8 mouse cellular contexts compared by ENCODE assay signal in the genomic region with DNA sequence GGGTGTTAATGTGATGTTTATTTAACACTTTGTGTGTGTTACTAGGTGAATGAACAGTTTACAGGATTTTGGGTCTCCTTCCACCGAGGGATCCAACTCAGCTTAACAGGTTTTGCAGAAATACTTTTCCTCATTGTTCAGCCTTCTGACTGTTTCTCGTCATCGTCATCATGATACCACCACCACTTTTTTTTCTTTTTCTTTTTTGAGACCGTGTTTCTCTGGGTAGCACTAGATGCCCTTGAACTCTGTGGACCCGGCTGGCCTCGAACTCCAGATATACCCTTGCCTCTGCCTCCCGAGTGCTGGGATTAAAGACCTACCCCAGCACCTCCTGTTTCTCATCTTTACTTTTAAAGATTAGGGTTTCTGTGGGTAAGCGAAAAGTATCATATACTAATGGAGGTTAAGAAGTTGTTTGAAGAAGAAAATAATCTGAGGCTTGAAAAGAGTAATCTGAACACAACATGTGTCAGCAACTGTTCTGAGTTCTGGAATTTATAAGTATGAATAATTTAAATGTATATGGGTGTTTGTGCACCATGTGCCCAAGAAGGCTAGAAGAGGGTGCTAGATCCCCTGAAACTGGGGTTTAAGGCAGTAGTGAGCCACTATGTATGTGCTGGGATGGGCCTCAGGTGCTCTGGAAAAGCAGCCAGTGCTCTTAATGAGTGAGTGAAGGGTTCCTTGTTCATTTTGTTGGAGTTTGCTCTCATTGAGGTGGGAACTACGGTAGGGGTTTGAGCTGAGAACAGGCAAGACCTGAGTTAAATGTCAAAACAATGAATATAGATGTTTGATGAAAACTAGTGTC. TPM values are rescaled to one million over a fixed set of nuclear protein-coding genes. Genes with fewer than 3 reads are reported as not detected.
DNase-seq lines count a peak whose midpoint lies in the region; ATAC-seq and TF ChIP-seq lines count a peak whose summit lies in the region.

No protein-coding gene starts in this region.

- no peak for ATAC-seq in heart, embryonic 13.5 days (ENCODE audit: extremely low read depth, insufficient number of reproducible peaks, low FRiP score, low TSS enrichment)
- no peak for ATAC-seq in heart, postnatal 0 days (ENCODE audit: insufficient read depth, low read depth)

- no peak for TF ChIP-seq EP300 in heart, postnatal 0 days (IDR thresholded peaks at IDR 0.05; ENCODE audit: low read depth)

- no peaks in the 10 kb centered on the region for H3K9me3 ChIP-seq in heart, embryonic 13.5 days
- no peaks in the 10 kb centered on the region for H3K9me3 ChIP-seq in heart, postnatal 0 days (replicated peaks; ENCODE audit: control insufficient read depth, low read length)
- no peaks in the 10 kb centered on the region for H3K9me3 ChIP-seq in midbrain, embryonic 10.5 days (replicated peaks)

- peaks cover 49% of the 10 kb centered on the region for H3K4me1 ChIP-seq in heart, embryonic 13.5 days
- peaks cover 20% of the 10 kb centered on the region for H3K4me1 ChIP-seq in heart, postnatal 0 days (ENCODE audit: control insufficient read depth, insufficient read depth)
- peaks cover 50% of the 10 kb centered on the region for H3K4me1 ChIP-seq in midbrain, embryonic 10.5 days

- H3K27me3 ChIP-seq in heart, embryonic 13.5 days (replicated peaks) = no peaks in the 10 kb centered on the region
- H3K27me3 ChIP-seq in heart, postnatal 0 days (ENCODE audit: control insufficient read depth, insufficient read depth, low read length) = no peaks in the 10 kb centered on the region
- H3K27me3 ChIP-seq in midbrain, embryonic 10.5 days (ENCODE audit: low read depth, poor library complexity, severe bottlenecking) = no peaks in the 10 kb centered on the region

- peak overlapping the region; percentile 99 for H3K27ac ChIP-seq in heart, embryonic 13.5 days (replicated peaks)
- peak overlapping the region; percentile 100 for H3K27ac ChIP-seq in heart, postnatal 0 days (ENCODE audit: low read depth)
- H3K27ac ChIP-seq in midbrain, embryonic 10.5 days (replicated peaks) = peak overlapping the region; percentile 97

- peak overlapping the region; percentile 92 for H3K9ac ChIP-seq in heart, embryonic 13.5 days
- H3K9ac ChIP-seq in heart, postnatal 0 days (replicated peaks; ENCODE audit: low read depth, low read length) = peak overlapping the region; percentile 87; the same call in 1 of the 2 replicates

- DNase-seq in heart, adult 8-10 months (ENCODE audit: low spot score) = no peak
- peak; percentile 56 for DNase-seq in ES-CJ7 (ENCODE audit: low read depth, low spot score)
- DNase-seq in heart, postnatal 0 days (ENCODE audit: low spot score) = no peak
- no peak for DNase-seq in midbrain, embryonic 10.5 days (ENCODE audit: low spot score)
- DNase-seq in urinary bladder, postnatal 14 days (ENCODE audit: low spot score) = no peak
- DNase-seq in left cerebral cortex, postnatal 14 days (ENCODE audit: low spot score in 2 of 2) = no peak
- no peak for DNase-seq in lung, postnatal 4 days

- H3K4me3 ChIP-seq in heart, embryonic 13.5 days = peak overlapping the region; percentile 70
- H3K4me3 ChIP-seq in heart, postnatal 0 days (ENCODE audit: low read depth, low read length) = peak overlapping the region; percentile 63
- peak overlapping the region; percentile 65 for H3K4me3 ChIP-seq in midbrain, embryonic 10.5 days

- intact Hi-C loops in left cerebral cortex, postnatal 14 days (cut with DNase I) = loop anchor here (5.0 to 10.0 kb wide), 2 partner anchors 1490 to 1818 kb away; a partner anchor contains a TSS

- H3K36me3 ChIP-seq in heart, embryonic 13.5 days = no peaks in the 10 kb centered on the region
- H3K36me3 ChIP-seq in heart, postnatal 0 days (replicated peaks; ENCODE audit: control insufficient read depth, insufficient read depth, low read length) = no peaks in the 10 kb centered on the region
- no peaks in the 10 kb centered on the region for H3K36me3 ChIP-seq in midbrain, embryonic 10.5 days

- no peak for TF ChIP-seq CTCF in heart, postnatal 0 days (IDR thresholded peaks at IDR 0.05; ENCODE audit: low read depth)

- WGBS in heart, embryonic 13.5 days = 25% methylated on average over 9 of the region's 9 CpGs
- WGBS in heart, postnatal 0 days = 23% methylated on average over 9 of the region's 9 CpGs
- 28% methylated on average over 9 of the region's 9 CpGs for WGBS in midbrain, embryonic 10.5 days

- H3K4me2 ChIP-seq in heart, embryonic 13.5 days = peak overlapping the region; percentile 81
- H3K4me2 ChIP-seq in heart, postnatal 0 days (ENCODE audit: low read depth, low read length) = peak overlapping the region; percentile 79

RNA-seq across cellular contexts. Expression of a gene that starts 1.2 kb away (rescaled TPM):
- 2.0 and 3.0 TPM in 2 replicates for polyA plus RNA-seq in heart, embryonic 13.5 days (2015; fragmentation: Nextera tagmentation; extraction: Ambion mirVana)
- 10 to 100 TPM in 1 of 4 experiments, 1 to 10 TPM in 3; 2.4 to 17.9 (median 5.5) TPM for total RNA-seq in heart, adult 8-10 months (2022)
- 369 and 922 TPM in 2 replicates for total RNA-seq in heart, postnatal 0 days (2014; rRNA removed; ENCODE audit: low replicate concordance)
- polyA plus RNA-seq in heart, postnatal 0 days (2015; fragmentation: Nextera tagmentation; extraction: Ambion mirVana) = 1.3 and 2.6 TPM in 2 replicates
- polyA plus RNA-seq in midbrain, embryonic 10.5 days (2016; fragmentation: Nextera tagmentation; extraction: Ambion mirVana) = 4.7 and 9.5 TPM in 2 replicates
- total RNA-seq in left cerebral cortex, postnatal 14 days (2021) = 10 to 100 TPM in 1 of 2 experiments, 1 to 10 TPM in 1; 4.3 to 21.5 TPM

RNA-seq across cellular contexts. Expression of a gene that starts 1.6 kb away (rescaled TPM):
- 6.3 and 7.2 TPM in 2 replicates for polyA plus RNA-seq in heart, embryonic 13.5 days (2015; fragmentation: Nextera tagmentation; extraction: Ambion mirVana)
- total RNA-seq in heart, adult 8-10 months (2022) = 100 to 1,000 TPM; 231 to 254 (median 246) TPM
- 3,824 and 4,565 TPM in 2 replicates for total RNA-seq in heart, postnatal 0 days (2014; rRNA removed; ENCODE audit: low replicate concordance)
- polyA plus RNA-seq in heart, postnatal 0 days (2015; fragmentation: Nextera tagmentation; extraction: Ambion mirVana) = 30.4 and 37.5 TPM in 2 replicates
- 2.0 and 4.1 TPM in 2 replicates for polyA plus RNA-seq in midbrain, embryonic 10.5 days (2016; fragmentation: Nextera tagmentation; extraction: Ambion mirVana)
- 100 to 1,000 TPM; 264 to 291 TPM for total RNA-seq in left cerebral cortex, postnatal 14 days (2021)

RNA-seq across cellular contexts. Expression of a gene that starts 2.8 kb away (rescaled TPM):
- polyA plus RNA-seq in heart, embryonic 13.5 days (2015; fragmentation: Nextera tagmentation; extraction: Ambion mirVana) = 4.1 and 5.5 TPM in 2 replicates
- 1 to 10 TPM; 3.4 to 5.0 (median 3.8) TPM for total RNA-seq in heart, adult 8-10 months (2022)
- 709 and 989 TPM in 2 replicates for total RNA-seq in heart, postnatal 0 days (2014; rRNA removed; ENCODE audit: low replicate concordance)
- polyA plus RNA-seq in heart, postnatal 0 days (2015; fragmentation: Nextera tagmentation; extraction: Ambion mirVana) = 2.4 and 2.5 TPM in 2 replicates
- polyA plus RNA-seq in midbrain, embryonic 10.5 days (2016; fragmentation: Nextera tagmentation; extraction: Ambion mirVana) = 5.5 and 5.6 TPM in 2 replicates
- total RNA-seq in left cerebral cortex, postnatal 14 days (2021) = 1 to 10 TPM; 5.8 to 6.2 TPM

RNA-seq across cellular contexts. Expression of a gene that starts 10.7 kb away (rescaled TPM):
- 0.32 and 0.52 TPM in 2 replicates for polyA plus RNA-seq in heart, embryonic 13.5 days (2015; fragmentation: Nextera tagmentation; extraction: Ambion mirVana)
- total RNA-seq in heart, adult 8-10 months (2022) = 1 to 10 TPM in 2 of 4 experiments, under 1 TPM in 2; 0.91 to 1.3 (median 1.1) TPM
- 82.5 and 133 TPM in 2 replicates for total RNA-seq in heart, postnatal 0 days (2014; rRNA removed; ENCODE audit: low replicate concordance)
- 0.25 and 0.31 TPM in 2 replicates for polyA plus RNA-seq in heart, postnatal 0 days (2015; fragmentation: Nextera tagmentation; extraction: Ambion mirVana)
- 1.00 and 1.0 TPM in 2 replicates for polyA plus RNA-seq in midbrain, embryonic 10.5 days (2016; fragmentation: Nextera tagmentation; extraction: Ambion mirVana)
- under 1 TPM; 0.91 to 0.92 TPM for total RNA-seq in left cerebral cortex, postnatal 14 days (2021)

RNA-seq across cellular contexts. Expression of a gene that starts 11.4 kb away (rescaled TPM):
- 0.28 and 0.48 TPM in 2 replicates for polyA plus RNA-seq in heart, embryonic 13.5 days (2015; fragmentation: Nextera tagmentation; extraction: Ambion mirVana)
- 1 to 10 TPM; 4.6 to 6.3 (median 5.7) TPM for total RNA-seq in heart, adult 8-10 months (2022)
- 441 and 779 TPM in 2 replicates for total RNA-seq in heart, postnatal 0 days (2014; rRNA removed; ENCODE audit: low replicate concordance)
- polyA plus RNA-seq in heart, postnatal 0 days (2015; fragmentation: Nextera tagmentation; extraction: Ambion mirVana) = 0.29 and 0.45 TPM in 2 replicates
- 1.1 and 1.5 TPM in 2 replicates for polyA plus RNA-seq in midbrain, embryonic 10.5 days (2016; fragmentation: Nextera tagmentation; extraction: Ambion mirVana)
- 10 to 100 TPM; 18.7 to 21.0 TPM for total RNA-seq in left cerebral cortex, postnatal 14 days (2021)

Comparison
In these comparisons a context has a peak if more than half of its experiments do, and no peak if none do; other contexts are left out.
1. RNA of a gene that starts 1.2 kb away (total RNA-seq): 369 to 922 TPM in heart, postnatal 0 days; 4.3 to 21.5 TPM in left cerebral cortex, postnatal 14 days and 2.4 to 17.9 TPM in heart, adult 8-10 months; every median in the first group is over 10 times any median in the second.
2. RNA of a gene that starts 1.6 kb away (total RNA-seq): 3,824 to 4,565 TPM in heart, postnatal 0 days; 264 to 291 TPM in left cerebral cortex, postnatal 14 days and 231 to 254 TPM in heart, adult 8-10 months; every median in the first group is over 10 times any median in the second.
3. RNA of a gene that starts 2.8 kb away (total RNA-seq): 709 to 989 TPM in heart, postnatal 0 days; 5.8 to 6.2 TPM in left cerebral cortex, postnatal 14 days and 3.4 to 5.0 TPM in heart, adult 8-10 months; every median in the first group is over 10 times any median in the second.
4. Peak in every context shown above with its lines, with median percentiles within 50 percentile points of each other: H3K27ac ChIP-seq and H3K4me3 ChIP-seq.